Mouse (Mus musculus): ENCODE results near the gene Foxn1. TPM values are rescaled to one million over a fixed set of nuclear protein-coding genes. Genes with fewer than 3 reads are reported as not detected.

The Foxn1 gene
- polyA plus RNA-seq, 1 experiment: not detected

DNA sequence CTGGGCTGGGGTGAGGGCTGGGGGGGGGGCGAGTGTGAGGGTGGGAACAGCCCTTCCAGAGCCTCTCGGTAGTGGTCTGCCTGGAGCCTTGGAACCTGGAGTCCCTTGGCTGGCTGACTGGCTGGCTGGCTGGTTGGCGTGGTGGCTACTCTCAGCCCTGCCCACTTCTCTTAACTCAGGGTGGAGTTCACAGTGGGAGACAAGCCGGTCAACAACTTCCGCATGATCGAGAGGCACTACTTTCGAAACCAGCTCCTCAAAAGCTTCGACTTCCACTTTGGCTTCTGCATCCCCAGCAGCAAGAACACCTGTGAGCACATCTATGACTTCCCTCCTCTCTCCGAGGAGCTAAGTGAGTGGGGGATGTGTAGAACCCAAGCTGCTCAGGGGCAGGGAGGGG, 38.5 kb downstream of the Foxn1 start:
- H3K27me3 ChIP-seq (replicated peaks): no peaks in the 10 kb centered on the region
- H3K9me3 ChIP-seq: no peaks in the 10 kb centered on the region
- TF ChIP-seq GATA1 (IDR thresholded peaks at IDR 0.05; ENCODE audit: borderline replicate concordance, low read length) (no peak), FLI1 (IDR thresholded peaks at IDR 0.05; ENCODE audit: low read length) (no peak)
- H3K36me3 ChIP-seq (replicated peaks; ENCODE audit: low read length): peaks cover 58% of the 10 kb centered on the region
- no peak overlapping the region for H3K4me3 ChIP-seq (replicated peaks)
- H3K4me1 ChIP-seq: peaks cover 75% of the 10 kb centered on the region

GRCm38 (mm10) chr11:78347070-78347754, 39.1 kb downstream of the Foxn1 start:
- no peaks in the 10 kb centered on the region for H3K27me3 ChIP-seq (replicated peaks)
- H3K4me1 ChIP-seq: peaks cover 76% of the 10 kb centered on the region
- peaks cover 60% of the 10 kb centered on the region for H3K36me3 ChIP-seq (replicated peaks; ENCODE audit: low read length)
- TF ChIP-seq FLI1 (IDR thresholded peaks at IDR 0.05; ENCODE audit: low read length) (no peak), GATA1 (IDR thresholded peaks at IDR 0.05; ENCODE audit: borderline replicate concordance, low read length) (no peak)
- H3K4me3 ChIP-seq (replicated peaks): peak overlapping the region; percentile 98
- no peaks in the 10 kb centered on the region for H3K9me3 ChIP-seq

DNA sequence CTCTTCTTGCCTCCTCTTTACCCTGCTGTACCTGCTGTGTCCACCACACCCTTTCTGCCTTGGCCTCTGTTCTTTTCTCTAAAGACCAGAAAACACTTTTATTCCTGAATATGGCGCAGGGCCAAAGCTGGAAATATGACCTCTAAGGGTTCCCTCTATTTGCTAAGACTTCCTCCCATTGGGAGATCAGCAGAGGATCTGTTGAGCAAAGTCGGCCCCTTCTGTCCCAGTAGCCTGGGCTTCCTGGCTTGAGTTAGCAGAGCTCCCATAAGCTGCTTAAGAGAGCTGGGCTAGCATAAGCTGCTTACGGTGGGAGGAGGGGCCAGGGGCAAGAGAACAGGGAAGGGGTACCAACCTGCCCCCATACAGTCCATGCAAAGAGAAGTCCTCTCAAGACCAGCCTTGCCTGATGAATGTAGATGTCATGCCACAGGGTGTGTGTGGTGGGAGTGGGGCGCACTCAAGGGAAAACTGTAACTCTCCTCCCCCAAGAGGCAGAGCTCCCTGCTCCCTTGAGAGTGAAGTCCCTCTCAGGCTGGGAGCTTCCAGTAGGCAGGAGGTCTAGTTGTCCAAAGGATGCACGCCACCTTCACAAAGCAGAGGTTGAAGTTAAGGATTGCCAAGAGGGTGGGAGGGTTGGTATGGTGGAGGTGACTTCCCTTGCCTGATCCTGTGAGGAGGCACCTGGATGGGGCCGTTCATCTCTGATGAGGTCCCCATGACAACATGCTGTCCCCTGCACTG, 39.9 kb downstream of the Foxn1 start:
- peak overlapping the region; percentile 98 for H3K4me3 ChIP-seq (replicated peaks)
- peaks cover 83% of the 10 kb centered on the region for H3K4me1 ChIP-seq
- H3K36me3 ChIP-seq (replicated peaks; ENCODE audit: low read length): peaks cover 63% of the 10 kb centered on the region
- no peaks in the 10 kb centered on the region for H3K9me3 ChIP-seq
- no peaks in the 10 kb centered on the region for H3K27me3 ChIP-seq (replicated peaks)
- no peak for TF ChIP-seq GATA1 (IDR thresholded peaks at IDR 0.05; ENCODE audit: borderline replicate concordance, low read length)
- no peak for TF ChIP-seq FLI1 (IDR thresholded peaks at IDR 0.05; ENCODE audit: low read length)

GRCm38 (mm10) chr11:78345801-78346200, 40.6 kb downstream of the Foxn1 start:
- TF ChIP-seq GATA1 (IDR thresholded peaks at IDR 0.05; ENCODE audit: borderline replicate concordance, low read length): no peak
- peak; percentile 81 for TF ChIP-seq FLI1 (IDR thresholded peaks at IDR 0.05; ENCODE audit: low read length)
- peaks cover 90% of the 10 kb centered on the region for H3K4me1 ChIP-seq
- no peaks in the 10 kb centered on the region for H3K9me3 ChIP-seq

GRCm38 (mm10) chr11:78344890-78345715, 41.3 kb downstream of the Foxn1 start:
- no peak for TF ChIP-seq GATA1 (IDR thresholded peaks at IDR 0.05; ENCODE audit: borderline replicate concordance, low read length)
- Histone ChIP-seq H3K36me3 (replicated peaks; ENCODE audit: low read length) (peaks cover 73% of the 10 kb centered on the region), H3K4me3 (replicated peaks) (peak overlapping the region; percentile 98), H3K9me3 (no peaks in the 10 kb centered on the region), H3K27me3 (replicated peaks) (no peaks in the 10 kb centered on the region), H3K4me1 (peaks cover 86% of the 10 kb centered on the region)

More at GRCm38 (mm10) chr11:78345801-78346200, 40.6 kb downstream of the Foxn1 start:
- Histone ChIP-seq H3K36me3 (replicated peaks; ENCODE audit: low read length) (peaks cover 70% of the 10 kb centered on the region), H3K4me3 (replicated peaks) (peak overlapping the region; percentile 98), H3K27me3 (replicated peaks) (no peaks in the 10 kb centered on the region)

GRCm38 (mm10) chr11:78344328-78344889, 41.9 kb downstream of the Foxn1 start:
- no peak for TF ChIP-seq GATA1 (IDR thresholded peaks at IDR 0.05; ENCODE audit: borderline replicate concordance, low read length)
- no peak for TF ChIP-seq FLI1 (IDR thresholded peaks at IDR 0.05; ENCODE audit: low read length)
- no peaks in the 10 kb centered on the region for H3K9me3 ChIP-seq
- H3K4me1 ChIP-seq: peaks cover 79% of the 10 kb centered on the region
- H3K36me3 ChIP-seq (replicated peaks; ENCODE audit: low read length): peaks cover 73% of the 10 kb centered on the region
- peak overlapping the region; percentile 98 for H3K4me3 ChIP-seq (replicated peaks)
- no peaks in the 10 kb centered on the region for H3K27me3 ChIP-seq (replicated peaks)

DNA sequence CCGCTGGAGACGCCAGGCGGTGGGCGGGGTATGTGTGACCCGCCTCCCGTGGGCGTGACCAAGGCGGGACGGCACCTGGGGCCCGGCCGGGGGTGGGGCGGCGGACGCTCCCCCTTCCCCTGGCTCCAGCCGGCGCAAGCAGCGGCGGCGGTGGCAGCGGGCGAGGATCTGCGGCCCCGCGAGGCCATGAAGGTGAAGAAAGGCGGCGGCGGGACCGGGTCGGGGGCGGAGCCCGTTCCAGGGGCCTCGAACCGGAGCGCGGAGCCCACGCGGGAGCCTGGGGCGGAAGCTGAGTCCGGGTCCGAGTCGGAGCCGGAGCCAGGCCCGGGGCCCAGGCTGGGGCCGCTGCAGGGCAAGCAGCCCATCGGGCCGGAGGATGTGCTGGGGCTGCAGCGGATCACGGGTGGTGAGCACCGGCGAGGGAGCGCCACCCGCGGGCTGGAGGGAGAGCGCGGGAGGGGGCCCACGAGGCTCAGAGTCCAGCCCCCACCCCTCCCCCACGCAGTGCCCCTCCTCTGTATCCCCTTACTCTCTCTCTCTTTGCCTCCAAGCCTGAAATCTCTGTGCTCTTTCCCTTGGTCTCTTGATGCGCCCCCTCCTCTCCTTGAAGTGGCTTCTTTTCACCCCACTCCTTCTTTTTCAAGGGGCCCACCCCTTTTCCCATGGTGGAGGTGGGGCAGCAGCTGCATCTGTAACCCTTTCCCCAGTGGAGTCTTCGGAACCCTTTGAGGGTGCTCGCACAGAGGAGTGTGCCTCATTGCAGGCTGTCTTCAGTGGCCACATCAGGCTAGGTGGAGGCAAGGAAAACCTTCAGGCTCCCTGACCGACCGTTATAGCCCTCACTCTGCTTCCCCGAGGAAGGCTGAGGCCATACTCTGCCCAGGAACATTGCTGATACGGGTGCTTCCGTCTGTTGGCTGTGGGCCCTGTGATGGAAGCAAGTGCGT, 42.7 kb downstream of the Foxn1 start, which contains the start of gene Unc119:
TSS of gene Unc119 (plus strand) at position 102 of the 947 bp plus-strand sequence.
- peaks cover 73% of the 10 kb centered on the region for H3K36me3 ChIP-seq (replicated peaks; ENCODE audit: low read length)
- no peaks in the 10 kb centered on the region for H3K9me3 ChIP-seq
- peak within 1 kb of the TSS; percentile 98 for H3K4me3 ChIP-seq (replicated peaks)
- TF ChIP-seq GATA1 (IDR thresholded peaks at IDR 0.05; ENCODE audit: borderline replicate concordance, low read length): no peak
- no peak for TF ChIP-seq FLI1 (IDR thresholded peaks at IDR 0.05; ENCODE audit: low read length)
- H3K4me1 ChIP-seq: peaks cover 71% of the 10 kb centered on the region
- H3K27me3 ChIP-seq (replicated peaks): no peaks in the 10 kb centered on the region

DNA sequence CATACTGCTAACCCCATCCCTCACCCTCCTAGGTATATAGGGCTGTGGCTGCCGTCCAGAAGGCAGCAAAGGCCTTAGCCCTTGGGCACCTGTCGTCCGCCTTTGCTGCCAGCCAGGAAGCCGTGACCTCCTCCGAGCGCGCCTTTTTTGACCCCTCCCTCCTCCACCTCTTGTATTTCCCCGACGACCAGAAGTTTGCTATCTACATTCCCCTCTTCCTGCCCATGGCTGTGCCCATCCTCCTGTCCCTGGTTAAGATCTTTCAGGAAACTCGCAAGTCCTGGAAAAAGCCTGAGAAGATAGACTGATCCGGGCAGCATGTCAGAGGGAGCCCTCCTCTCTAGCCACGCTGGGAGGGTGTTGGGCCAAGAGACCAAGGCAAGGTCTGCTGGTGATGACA, 44.7 kb downstream of the Foxn1 start:
- Histone ChIP-seq H3K36me3 (replicated peaks; ENCODE audit: low read length) (peaks cover 70% of the 10 kb centered on the region), H3K4me1 (peaks cover 52% of the 10 kb centered on the region)

More for the DNA sequence above, 44.7 kb downstream of the Foxn1 start:
- Histone ChIP-seq H3K27me3 (replicated peaks) (no peaks in the 10 kb centered on the region), H3K4me3 (replicated peaks) (peak overlapping the region; percentile 46), H3K9me3 (no peaks in the 10 kb centered on the region)
- TF ChIP-seq FLI1 (IDR thresholded peaks at IDR 0.05; ENCODE audit: low read length) (no peak), GATA1 (IDR thresholded peaks at IDR 0.05; ENCODE audit: borderline replicate concordance, low read length) (no peak)
